Mouse (Mus musculus) right cerebral cortex, postnatal 4 days (tissue): ENCODE measurements around the gene Cep83.

ENCODE experiments used
- DNase-seq: peaks from one replicate; pipeline ENCODE4 v3.0.0-alpha.2; 2022

Cep83 gene

DNA sequence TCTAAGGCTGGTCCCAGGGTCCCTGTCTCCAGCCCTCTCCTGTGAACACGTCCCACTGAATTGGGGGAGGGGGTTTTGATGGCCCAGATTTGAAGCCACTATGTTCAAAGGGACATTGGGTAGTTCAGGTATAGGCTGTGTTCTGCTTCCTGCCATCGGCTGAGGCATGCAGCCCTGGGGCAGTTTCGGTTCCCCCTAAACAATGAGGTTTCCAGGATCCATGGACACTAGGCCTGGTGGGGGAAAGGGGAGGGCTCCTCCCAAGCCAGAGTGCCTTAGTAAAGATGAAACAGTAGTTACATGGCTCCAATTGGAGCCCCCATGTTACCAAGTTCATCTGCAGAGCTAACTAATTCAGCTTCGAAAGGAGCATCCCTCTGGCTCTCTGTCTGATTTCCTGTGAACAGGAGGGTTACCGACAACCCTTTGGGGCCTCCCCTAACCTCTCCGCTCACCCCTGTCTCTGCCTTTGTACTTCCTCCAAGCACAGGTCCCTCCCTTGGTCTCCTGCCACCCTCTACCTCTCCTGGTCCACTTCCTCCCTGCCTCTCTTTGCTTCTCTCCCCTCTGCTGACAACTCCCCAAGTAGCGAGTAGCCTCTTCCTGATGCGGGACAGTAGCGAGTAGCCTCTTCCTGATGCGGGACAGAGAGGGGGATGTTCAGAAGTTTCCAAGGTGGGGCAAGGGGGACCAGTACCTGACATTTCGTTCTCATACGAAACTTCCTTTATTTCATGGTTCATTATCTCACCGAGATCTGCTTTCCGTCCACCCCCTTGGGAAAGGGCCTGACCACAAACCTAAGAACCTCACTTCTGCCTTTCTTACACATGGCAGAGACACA, 139.7 kb downstream of the Cep83 start:
- no peak for DNase-seq

DNA sequence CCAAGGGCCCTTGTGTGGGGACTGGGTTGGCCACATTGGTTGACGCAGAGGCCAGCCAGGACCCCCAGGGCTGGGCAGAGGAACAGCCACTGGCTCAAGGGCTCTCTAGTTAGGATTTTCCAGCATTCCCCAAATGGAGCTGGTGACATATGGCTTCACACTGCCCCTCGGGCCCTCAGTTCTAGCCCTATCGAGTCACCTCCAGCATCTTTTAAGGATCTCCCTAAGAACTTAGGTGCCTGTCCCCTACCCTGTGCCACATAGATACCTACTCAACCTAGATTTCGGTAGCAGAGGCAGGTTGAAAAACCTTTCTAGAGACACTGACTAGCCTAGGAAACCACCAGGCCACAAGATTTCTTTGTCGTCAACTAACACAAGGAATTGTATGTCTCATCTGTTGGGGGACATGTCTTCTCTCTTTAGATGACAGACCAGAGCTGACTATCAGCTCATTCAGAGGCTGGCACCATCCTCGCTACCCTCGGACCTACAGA, 140.3 kb downstream of the Cep83 start:
- DNase-seq = no peak

DNA sequence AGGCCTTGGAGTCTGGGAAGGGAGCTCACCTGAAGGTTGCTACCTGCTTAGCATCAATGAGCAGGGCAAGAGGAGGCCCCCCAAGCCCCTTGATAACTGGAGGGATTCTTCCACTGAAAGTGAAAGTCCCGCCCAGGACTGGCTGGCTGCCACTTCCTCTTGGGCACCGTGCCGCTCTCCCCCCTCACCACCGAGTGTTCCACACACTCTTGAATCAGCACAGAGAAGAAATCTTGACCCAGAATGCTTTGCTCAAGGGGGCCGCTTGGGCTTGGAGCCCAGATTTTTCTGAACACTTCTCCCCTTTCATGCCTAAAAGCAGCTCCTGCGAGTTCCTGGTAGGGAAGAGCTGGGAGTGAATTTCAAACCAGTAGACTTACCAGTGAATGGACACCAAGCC, 141.0 kb downstream of the Cep83 start:
- peak; percentile 96 for DNase-seq

DNA sequence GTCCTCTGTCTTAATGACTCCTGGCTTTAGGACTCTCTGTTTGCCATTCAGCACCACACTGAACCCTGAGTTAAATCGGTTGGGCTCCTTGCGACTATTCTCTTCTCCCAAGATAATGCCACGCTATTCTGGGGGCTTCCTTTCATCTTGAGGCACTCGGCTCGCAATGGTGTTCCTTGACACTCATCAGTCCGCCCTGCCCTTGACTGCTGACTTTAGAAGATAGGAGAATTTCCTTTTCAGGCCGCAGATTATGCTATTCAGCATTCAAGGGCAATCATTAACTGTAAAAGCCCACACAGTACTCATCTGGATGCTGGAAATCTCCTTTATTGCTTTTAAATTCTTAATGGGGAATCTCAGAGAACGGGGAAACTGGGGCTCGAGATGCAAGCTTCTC, 147.4 kb downstream of the Cep83 start:
- DNase-seq = no peak
